Mouse (Mus musculus) kidney, adult 18-20 months (tissue): ENCODE data around the gene Wasf1.

Experiments used
- DNase-seq: peaks from one replicate; pipeline ENCODE4 v3.0.0; 2021

Wasf1 gene

DNA sequence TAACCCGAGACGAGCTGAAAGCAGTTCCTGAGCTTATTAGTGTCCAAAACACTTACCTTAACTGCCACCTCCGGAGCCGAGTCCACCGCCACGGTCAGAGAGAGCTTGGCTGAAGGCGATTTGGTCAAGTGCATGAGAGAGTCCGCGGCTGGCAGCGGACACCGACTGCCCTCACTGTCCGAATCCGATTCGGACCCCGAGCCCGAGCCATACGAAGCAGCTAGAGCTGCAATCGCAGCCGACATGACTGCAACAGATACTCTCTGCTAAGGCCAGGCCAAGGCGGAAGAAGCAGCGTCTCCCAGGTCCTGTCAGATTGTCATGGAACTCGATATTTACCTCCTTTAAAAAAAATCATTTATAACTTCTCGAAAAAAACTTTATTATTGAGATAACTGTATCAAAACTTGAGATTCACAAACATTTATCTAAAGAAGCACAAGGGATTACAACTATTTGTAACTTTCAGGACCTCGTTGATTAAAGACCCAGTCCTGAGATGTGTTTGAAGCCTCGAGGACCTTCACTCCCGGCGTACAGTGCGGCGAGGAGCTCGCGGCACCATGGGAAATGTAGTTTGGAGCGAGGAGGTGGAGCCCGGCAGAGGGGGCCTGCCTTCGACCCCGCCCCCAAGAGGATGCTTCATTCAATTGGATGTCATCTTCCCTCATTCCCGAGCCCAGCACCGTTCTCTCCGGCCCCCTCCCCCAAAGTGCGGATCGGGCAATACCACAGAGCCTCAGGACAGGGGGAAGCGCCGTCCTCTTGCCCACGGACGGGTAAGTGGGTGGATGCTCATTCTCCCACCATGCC is at the start of gene Wasf1, which contains the start of gene Cdc40:
Gene Wasf1 (plus strand): TSS at position 645 of the 813 bp plus-strand sequence.
Gene Cdc40 (minus strand): TSS at position 481 of the 813 bp plus-strand sequence.
- peak; percentile 94 for DNase-seq

DNA sequence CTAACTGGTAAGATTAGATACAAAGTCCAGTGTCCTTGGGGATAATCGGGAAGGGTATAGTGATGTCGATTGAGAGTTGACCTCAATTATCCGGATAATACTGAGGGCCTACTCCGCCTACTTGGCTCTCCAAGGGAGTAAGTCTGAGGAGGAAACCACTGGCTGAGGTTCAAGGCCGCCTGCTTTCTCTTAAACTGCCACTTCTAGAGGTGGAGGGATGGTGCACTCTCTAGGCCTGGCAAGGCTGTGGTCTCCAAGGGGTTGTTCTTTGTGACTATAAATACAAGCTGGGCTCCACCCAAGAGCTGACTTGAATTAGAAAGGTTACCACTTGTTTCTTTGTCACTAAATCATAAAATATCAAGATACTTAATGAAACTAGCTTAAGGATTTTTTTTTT is 43.2 kb upstream of the Wasf1 start:
- no peak for DNase-seq

DNA sequence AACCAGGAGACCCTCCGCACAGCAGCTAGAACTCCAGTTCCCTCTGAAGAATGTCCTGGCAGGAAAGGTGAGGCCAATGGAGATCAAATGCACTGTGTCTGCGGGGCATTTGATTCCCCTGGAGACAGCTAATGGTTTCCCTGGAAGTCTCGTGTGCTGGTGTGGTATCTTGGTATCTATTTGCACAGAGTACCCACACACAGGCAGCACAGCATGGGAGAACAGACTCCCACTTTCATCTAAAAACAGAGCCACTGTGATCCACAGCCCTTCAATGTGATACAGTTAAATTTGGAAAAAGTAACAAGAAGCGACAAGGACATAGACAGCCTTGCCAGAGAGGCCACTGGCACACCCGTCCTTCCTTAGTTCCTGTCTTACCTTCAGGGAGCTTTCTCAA is 39.4 kb upstream of the Wasf1 start:
- DNase-seq, result no peak

DNA sequence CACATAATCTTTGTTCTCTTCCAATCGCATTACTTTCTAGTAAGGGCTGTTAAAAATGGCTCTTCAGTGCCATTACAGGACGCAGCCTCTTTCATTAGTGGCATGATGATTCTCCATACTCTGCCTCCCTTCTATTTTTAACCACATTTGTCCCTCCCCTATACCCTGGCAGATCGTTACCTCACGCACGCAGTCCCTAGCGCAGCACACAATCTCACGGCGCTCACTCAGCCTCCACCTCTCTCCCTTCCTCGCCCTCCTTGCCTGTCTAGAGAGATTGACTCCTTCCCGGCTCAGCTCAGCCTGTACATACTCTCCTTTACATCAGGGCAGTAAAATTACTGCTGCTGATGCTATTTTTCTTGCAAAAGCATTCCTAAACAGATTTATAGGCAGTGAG is 38.7 kb upstream of the Wasf1 start:
- no peak for DNase-seq

GRCm38 (mm10) chr10:40845626-40846025 is 37.6 kb upstream of the Wasf1 start:
- DNase-seq, result no peak

- DNase-seq, result no peak
Measured at GRCm38 (mm10) chr10:40847176-40847874, 36.0 kb upstream of the Wasf1 start.

GRCm38 (mm10) chr10:40850644-40851043 is 32.6 kb upstream of the Wasf1 start:
- DNase-seq, result no peak

DNA sequence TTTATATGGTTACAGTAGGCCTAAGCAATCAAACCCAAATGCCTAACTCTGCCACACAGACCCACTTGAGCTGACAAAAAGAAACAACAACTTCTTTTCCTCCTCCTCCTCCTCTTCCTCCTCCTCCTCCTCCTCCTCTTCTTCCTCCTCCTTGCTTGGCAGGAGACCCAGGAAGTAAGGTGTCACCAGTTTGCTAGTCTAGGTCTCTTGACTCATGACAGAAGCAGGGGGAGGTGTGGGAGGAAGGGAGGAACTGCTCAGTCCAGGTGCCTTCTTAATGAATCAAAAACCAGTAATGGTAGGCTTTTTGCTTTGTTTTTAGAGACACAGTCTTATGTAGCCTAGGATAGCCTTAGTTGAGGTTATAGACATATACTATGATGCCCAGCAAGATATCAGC is 32.1 kb upstream of the Wasf1 start:
- no peak for DNase-seq

DNA sequence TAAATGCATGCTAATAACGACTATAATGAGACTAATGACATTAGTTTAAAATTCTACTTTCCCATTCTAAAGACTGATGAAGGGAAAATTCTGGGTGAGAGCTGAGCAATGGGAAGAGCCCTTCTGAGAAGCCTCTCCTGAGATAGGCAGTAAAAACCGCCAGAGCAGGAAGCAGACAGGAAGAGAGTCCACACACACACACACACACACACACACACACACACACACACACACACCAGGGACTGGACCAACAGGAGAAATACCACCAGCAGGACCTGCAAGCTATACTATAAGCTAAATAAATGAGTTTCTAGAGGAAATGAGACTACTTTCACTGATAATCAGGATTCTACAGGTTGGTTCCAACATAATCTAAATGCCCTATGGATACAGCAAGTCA is 27.7 kb upstream of the Wasf1 start:
- no peak for DNase-seq

DNA sequence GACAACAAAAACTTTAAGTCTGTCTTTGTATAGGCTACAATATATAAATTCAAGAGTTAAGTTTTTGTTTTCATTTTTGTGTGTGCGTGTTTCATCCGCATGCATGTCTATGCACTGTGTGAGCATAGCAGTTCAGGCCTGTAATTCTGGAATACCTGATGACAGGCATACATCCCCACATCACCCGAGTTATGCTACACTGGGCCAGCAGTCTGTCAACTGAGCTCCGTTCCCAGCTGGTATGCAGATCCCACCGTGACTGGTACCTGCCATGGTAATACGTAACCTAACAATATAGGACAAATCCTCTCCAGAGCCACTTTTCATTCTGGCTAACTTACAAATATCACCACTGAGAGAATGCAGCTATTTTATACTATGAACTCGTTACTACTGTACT is 26.6 kb upstream of the Wasf1 start:
- DNase-seq, result no peak

DNA sequence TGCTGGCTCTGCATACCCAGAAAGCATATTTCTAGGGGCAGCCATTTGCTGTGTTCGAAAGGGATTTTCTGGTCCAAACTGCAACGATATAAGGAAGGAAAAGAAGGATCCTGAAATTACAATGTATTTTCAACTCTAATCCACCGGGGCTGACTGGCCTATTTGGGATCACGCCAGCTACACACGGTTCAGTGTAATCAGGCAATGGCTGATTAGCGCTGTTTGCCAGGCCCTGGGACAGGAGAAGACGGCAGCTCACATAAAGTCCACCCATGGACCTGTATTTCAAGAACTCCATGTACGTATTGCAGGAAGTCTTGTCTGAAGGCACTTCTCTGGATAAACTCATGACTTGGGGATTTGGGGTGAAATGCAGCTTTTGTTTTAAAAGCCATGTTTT is 25.7 kb upstream of the Wasf1 start:
- DNase-seq, result no peak

DNA sequence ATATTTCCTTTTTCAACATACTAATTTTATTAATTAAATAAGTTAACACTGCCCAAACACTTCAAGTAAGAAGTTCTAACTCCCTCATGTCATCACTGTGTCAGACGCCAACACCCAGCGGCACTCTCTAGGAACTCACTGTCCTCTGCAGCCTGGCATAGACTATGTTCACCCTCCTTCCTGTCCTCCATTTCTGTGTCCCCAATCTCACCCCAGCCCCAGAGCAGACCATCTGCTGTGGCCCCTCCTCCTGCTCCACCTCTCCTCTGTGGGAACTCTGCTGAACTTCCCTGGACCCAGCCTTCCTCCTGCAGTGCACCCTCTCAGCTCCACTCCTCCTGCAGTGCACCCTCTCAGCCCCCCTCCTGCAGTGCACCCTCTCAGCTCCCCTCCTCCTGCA is 15.2 kb upstream of the Wasf1 start:
- no peak for DNase-seq

DNA sequence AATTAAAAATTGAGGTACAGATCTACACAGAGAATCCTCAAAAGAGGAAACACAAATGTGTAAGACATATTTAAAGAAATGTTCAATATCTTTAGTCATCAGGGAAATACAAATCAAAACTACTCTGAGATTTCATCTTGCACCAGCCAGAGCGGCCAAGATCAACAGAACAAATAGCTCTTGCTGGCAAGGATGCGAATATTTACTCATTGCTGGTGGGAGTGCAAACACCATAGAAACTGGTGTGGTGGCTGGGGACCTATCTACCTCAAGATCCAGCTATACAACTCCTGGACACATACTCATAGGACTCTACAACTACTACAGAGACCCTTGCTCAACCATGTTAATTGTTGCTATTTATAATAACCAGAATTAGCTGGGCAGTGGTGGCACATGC is 12.0 kb upstream of the Wasf1 start:
- DNase-seq, result no peak

DNA sequence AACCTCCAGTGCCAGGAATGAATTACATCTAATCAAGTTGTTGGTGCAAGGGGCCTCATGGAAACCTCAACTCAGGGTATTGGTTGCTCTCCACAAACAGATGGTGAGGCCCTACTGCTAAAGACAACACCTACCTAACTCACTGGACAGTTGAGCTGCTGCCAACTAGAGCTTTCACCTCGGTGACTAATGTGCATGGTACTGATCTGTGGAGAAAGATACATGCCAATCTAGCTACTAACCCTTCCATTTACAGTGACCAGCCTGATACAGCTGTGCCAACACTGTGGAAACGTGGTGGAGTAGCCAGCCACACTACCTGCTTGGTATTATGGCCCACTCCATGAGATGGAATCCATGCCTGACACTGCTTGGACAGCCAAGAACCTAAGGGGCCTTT is 11.2 kb upstream of the Wasf1 start:
- no peak for DNase-seq

DNA sequence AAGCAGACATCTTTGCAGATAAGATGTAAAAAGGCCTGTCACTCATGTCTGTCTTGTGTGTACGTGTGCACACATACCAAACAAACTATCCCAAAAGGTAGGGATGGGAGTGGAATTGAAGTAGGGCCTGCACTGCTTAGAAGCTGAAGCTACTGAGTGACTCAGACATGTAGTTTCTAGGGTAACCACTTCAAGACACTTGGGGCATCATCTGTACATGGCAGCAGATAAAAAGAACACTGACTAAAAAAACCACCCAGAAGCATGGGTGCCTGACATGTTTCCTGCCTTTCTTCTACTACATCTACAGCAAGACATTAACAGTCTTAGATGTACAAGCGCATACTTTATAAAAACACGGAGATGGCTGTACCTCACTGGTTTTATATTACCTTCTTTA is 5.0 kb upstream of the Wasf1 start:
- no peak for DNase-seq

DNA sequence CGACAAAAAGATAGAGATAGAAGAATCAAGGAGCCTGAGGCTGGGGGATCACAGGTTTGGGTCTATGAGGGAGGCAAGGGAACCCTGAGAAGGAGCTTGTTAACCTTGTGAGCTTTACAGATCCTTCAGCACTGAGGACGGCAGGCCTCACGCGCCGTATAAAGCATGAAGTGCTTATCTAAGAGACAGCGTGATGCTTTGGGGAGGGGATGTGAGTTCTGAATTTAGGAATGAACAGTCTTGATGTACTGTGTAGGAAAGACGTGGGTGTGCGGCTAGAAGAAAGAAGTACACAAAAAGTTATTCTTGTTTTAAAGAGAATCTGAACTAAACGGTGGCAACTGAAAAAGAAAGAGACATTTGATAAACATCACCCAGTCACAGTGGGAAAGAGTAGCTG is 3.3 kb upstream of the Wasf1 start:
- DNase-seq, result no peak

- no peak for DNase-seq
Measured at GRCm38 (mm10) chr10:40881236-40881635, 2.0 kb upstream of the Wasf1 start.

- no peak for DNase-seq
Measured at GRCm38 (mm10) chr10:40882333-40882732, 942 bp upstream of the Wasf1 start.

GRCm38 (mm10) chr10:40883644-40884278 is 486 bp downstream of the Wasf1 start:
- no peak for DNase-seq

DNA sequence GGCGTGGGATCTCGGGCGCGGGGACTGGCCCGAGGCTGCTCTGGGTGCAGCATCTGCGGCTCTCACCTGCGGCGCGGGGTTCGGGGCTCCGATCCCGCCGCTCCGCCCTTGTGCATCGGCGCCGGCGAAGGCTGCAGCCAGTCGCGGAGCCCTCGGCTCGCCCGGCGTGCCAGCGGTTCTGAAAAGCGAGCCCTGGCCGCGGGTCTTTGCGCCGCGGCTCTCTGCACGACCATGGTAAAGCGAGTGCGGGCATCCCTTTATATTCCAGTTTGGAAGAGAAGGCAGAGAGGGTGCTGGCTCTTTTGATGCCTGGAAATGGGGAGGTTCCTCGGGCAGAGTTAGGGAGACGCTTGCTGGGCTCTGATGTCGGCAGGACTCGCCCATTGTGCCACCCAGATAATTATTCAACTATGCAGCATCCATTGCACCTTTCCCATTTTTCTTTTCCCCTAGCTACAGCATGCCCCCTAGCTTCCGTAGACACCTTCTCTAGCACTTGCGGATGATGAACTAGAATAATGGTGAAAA is 1.1 kb downstream of the Wasf1 start:
- DNase-seq, result peak; percentile 46

DNA sequence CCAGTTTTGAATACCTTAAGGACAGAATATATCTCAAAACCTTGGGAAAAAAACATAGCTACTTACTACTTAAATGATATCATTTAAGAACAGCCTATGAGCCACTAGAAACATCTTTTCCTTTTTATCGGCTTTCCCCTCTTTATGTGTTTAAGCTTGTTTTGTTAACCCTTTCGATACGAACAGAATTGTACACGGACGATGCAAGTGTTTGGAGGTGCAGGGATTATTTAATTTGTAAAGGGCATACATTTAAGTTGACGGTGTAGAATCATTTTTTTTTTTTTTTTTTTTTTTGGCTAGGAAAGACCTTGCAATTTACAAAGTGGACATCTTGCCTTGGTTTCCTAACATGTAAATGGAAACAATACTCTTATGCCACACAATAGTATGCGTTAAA is 2.2 kb downstream of the Wasf1 start:
- DNase-seq, result no peak

- no peak for DNase-seq
Measured at GRCm38 (mm10) chr10:40887316-40887715, 4.0 kb downstream of the Wasf1 start.

DNA sequence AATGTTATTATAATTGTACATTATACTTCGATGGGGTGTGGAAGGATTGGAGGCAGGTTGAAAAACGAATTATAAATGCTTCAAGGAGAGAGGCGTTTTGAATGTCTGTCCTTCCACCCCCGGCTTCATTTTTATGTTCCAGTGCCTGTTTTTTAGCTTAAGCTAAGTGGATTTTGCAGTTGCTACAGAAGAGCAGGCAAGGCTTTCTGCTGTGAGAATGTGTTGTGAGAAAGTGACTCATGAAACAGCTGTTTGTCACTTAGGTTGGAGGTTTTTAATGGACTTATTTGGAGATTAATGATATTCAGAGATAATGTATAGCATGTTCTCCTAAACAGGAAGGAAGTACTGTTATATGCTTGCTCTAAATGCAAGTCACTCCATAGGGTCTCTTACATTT is 5.9 kb downstream of the Wasf1 start:
- DNase-seq, result no peak

GRCm38 (mm10) chr10:40895765-40896164 is 12.5 kb downstream of the Wasf1 start:
- no peak for DNase-seq
